Mouse (Mus musculus): ENCODE data around the gene Gm45140.

Gene Gm45140

GRCm38 (mm10) chr6:87740496-87740895, 95.1 kb downstream of the Gm45140 start:
- no peak for DNase-seq (ENCODE audit: low read depth, low spot score)

DNA sequence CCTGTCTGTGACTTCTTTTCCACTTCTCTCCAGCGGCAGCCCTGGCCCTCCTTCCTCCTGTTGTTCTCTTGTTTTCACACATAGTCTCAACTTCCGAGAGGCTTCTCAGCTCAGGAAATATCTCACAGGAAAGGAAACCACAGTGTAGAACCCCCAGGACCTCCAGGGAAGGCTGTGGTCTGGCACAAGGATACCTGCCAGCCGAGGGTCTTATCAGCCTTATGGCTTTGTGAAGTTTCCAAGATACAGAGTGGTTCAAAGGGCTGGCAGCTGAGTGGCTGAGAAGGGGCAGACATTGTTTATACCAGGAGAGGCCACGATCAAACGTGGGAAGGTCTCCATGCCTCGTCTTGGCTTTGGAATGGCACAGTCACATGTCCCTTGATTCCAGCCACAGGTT, 95.7 kb downstream of the Gm45140 start:
- no peak for DNase-seq (ENCODE audit: low read depth, low spot score)

Data from retina, postnatal 7 days (tissue).